Mouse (Mus musculus): ENCODE measurements around the gene Castor1.

The Castor1 gene

GRCm38 (mm10) chr11:4235052-4235655 is 17.1 kb downstream of the Castor1 start:
- no peak for DNase-seq (ENCODE audit: low spot score)

GRCm38 (mm10) chr11:4235665-4236545 is 17.9 kb downstream of the Castor1 start, which contains the start of gene Osm:
Gene Osm, plus strand, starts transcription at chr11:4236420.
- no peak for DNase-seq (ENCODE audit: low spot score)

GRCm38 (mm10) chr11:4236546-4237067 is 18.6 kb downstream of the Castor1 start:
- DNase-seq (ENCODE audit: low spot score): no peak

GRCm38 (mm10) chr11:4237389-4237912 is 19.4 kb downstream of the Castor1 start:
- DNase-seq (ENCODE audit: low spot score): no peak

- no peak for DNase-seq (ENCODE audit: low spot score)
Measured at GRCm38 (mm10) chr11:4238167-4238566, 20.1 kb downstream of the Castor1 start.

GRCm38 (mm10) chr11:4239691-4240090 is 21.7 kb downstream of the Castor1 start:
- no peak for DNase-seq (ENCODE audit: low spot score)

- DNase-seq (ENCODE audit: low spot score): no peak
Measured at GRCm38 (mm10) chr11:4240151-4240550, 22.1 kb downstream of the Castor1 start.

GRCm38 (mm10) chr11:4241180-4241579 is 23.2 kb downstream of the Castor1 start:
- no peak for DNase-seq (ENCODE audit: low spot score)

GRCm38 (mm10) chr11:4246126-4246525 is 28.1 kb downstream of the Castor1 start:
- DNase-seq (ENCODE audit: low spot score): no peak

GRCm38 (mm10) chr11:4246623-4247022 is 28.6 kb downstream of the Castor1 start:
- no peak for DNase-seq (ENCODE audit: low spot score)

GRCm38 (mm10) chr11:4247201-4247959 is 29.4 kb downstream of the Castor1 start:
- no peak for DNase-seq (ENCODE audit: low spot score)

- no peak for DNase-seq (ENCODE audit: low spot score)
Measured at GRCm38 (mm10) chr11:4249151-4249550, 31.1 kb downstream of the Castor1 start.

- DNase-seq (ENCODE audit: low spot score): no peak
Measured at GRCm38 (mm10) chr11:4250290-4250689, 32.3 kb downstream of the Castor1 start.

GRCm38 (mm10) chr11:4251376-4251775 is 33.4 kb downstream of the Castor1 start:
- no peak for DNase-seq (ENCODE audit: low spot score)

- DNase-seq (ENCODE audit: low spot score): no peak
Measured at GRCm38 (mm10) chr11:4252886-4253285, 34.9 kb downstream of the Castor1 start.

- no peak for DNase-seq (ENCODE audit: low spot score)
Measured at GRCm38 (mm10) chr11:4256846-4257607, 39.0 kb downstream of the Castor1 start, which contains the start of gene Lif. Gene Lif, plus strand, starts transcription at chr11:4257557.

GRCm38 (mm10) chr11:4257756-4258155 is 39.7 kb downstream of the Castor1 start:
- peak; percentile 39 for DNase-seq (ENCODE audit: low spot score)

GRCm38 (mm10) chr11:4258657-4259082 is 40.6 kb downstream of the Castor1 start:
- peak; percentile 89 for DNase-seq (ENCODE audit: low spot score)

- DNase-seq (ENCODE audit: low spot score): peak; percentile 65
Measured at GRCm38 (mm10) chr11:4260463-4261187, 42.6 kb downstream of the Castor1 start.

- peak; percentile 81 for DNase-seq (ENCODE audit: low spot score)
Measured at GRCm38 (mm10) chr11:4261188-4261494, 43.1 kb downstream of the Castor1 start.

GRCm38 (mm10) chr11:4261969-4262368 is 43.9 kb downstream of the Castor1 start:
- peak; percentile 79 for DNase-seq (ENCODE audit: low spot score)

Measured in MN1 (cell line).